Mouse (Mus musculus) thymus, adult 18-20 months (tissue): Measurements from ENCODE around the gene Olfr1230.

Source experiments
- DNase-seq, 2 experiments: peaks; one replicate each; pipeline ENCODE4 v3.0.0; 2022; ENCODE audit warnings: mixed read lengths in 2 of 2

Gene Olfr1230

GRCm38 (mm10) chr2:89297168-89297567 is at the start of gene Olfr1230:
TSS of gene Olfr1230 (minus strand) at chr2:89297268.
- DNase-seq: no peak

GRCm38 (mm10) chr2:89342298-89342697 is 45.2 kb upstream of the Olfr1230 start, which contains the start of gene Olfr1233:
TSS of gene Olfr1233 (minus strand) at chr2:89342398.
- no peak for DNase-seq

DNA sequence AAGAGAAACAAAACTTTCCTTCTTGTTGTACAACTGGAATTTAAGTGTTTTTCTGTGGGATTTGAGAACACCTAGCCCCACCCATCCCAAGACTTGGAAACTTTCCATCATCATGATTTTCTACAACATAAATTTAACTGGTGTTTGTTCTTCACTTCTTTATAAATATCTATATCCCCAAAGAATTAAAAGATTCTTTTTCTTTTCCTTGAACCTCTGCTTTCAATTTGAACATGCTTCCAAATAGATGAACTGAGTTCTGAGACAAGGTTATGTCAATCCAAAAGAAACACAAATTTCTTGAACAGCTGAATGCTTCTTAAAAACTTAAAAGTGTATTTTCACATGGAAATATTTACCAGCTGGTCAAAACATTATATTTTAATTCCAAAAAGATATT is 32.5 kb upstream of the Olfr1230 start, which contains the start of gene Olfr1232:
Olfr1232 (minus strand) TSS at position 101 of the 400 bp plus-strand sequence.
- DNase-seq: no peak

DNA sequence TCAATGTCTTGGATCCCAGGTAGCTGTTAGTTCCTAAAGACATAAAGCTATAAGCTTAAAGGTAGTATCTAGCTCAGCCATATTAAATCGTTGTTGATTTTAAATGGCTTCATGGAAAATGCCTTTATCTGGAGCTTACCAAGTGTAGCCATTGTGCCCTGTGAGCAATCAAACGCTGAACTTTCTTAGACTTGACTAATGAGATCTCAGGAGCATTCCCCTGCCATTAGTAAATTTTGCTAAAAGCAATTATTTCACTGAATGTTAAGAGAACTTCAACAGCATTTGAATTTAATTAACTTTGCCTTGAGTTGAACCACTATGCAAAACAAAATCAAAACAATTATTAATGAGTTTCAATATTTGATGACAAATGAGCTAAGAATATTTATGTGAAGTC is 9.9 kb upstream of the Olfr1230 start, which contains the start of gene Olfr1231:
Olfr1231 (minus strand) TSS at position 101 of the 400 bp plus-strand sequence.
- no peak for DNase-seq

DNA sequence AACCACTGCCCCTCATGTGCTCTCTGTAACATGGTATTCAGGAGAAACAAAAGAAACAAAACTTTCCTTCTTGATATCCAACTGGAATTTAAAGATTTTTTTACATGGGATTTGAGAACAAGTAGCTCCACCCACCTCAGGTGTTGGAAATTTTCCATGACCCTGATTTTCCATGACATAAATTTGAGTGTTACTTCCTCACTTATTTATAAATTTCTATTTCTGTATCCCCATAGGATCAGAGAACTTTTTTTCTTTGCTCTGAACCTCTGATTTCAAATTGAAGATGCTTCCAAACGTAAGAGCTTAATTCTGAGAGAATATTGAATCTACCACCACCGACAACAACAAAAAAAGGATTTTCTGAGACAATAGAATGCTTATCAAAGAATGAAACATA is 9.2 kb downstream of the Olfr1230 start, which contains the start of gene Olfr1229:
Olfr1229 (minus strand) TSS at position 101 of the 400 bp plus-strand sequence.
- no peak for DNase-seq

DNA sequence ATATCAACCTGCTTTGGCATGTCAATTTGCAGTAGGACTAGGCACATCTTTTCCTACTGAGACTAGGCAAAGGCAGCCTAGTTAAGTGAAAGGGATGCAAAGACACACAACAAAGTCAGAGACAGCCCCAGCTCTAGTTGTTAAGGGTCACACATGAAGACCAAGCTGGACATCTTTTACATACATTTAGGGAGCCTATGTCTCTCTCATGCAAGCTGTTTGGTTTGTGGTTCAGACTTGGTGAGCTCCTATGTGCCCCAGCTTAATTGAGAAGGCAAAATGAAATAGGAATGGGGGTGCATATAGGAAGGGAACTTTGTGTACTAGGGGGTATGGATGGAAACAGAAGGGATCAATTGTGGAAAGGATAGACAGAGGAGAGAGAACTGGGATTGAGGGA is 43.1 kb downstream of the Olfr1230 start, which contains the start of gene Olfr1228:
Olfr1228 (minus strand) TSS at position 101 of the 400 bp plus-strand sequence.
- no peak for DNase-seq
